Mouse (Mus musculus) spleen, adult 2 months (tissue): ENCODE measurements around the gene Rps6kc1. TPM values are rescaled to one million over a fixed set of nuclear protein-coding genes. Genes with fewer than 3 reads are reported as not detected.

Source experiments
- DNase-seq, 2 experiments: peaks; one replicate each; pipeline versions ENCODE4 v3.0.0 to v3.0.0-alpha.2; 2012 to 2021; ENCODE audit warnings: low spot score in 2 of 2, low read depth in 1 of 2
- H3K27ac ChIP-seq: fragments of 200-500 bp; 2 replicates; pipeline ENCODE4 v1.5.1; 2012; ENCODE audit warnings: low read length, inconsistent platforms; ENCODE audit not compliant: insufficient read depth
- H3K27me3 ChIP-seq: fragments of 200-500 bp; 2 replicates; pipeline ENCODE4 v1.6.1; 2012; ENCODE audit warnings: mild to moderate bottlenecking, moderate library complexity, low read length, inconsistent platforms; ENCODE audit not compliant: control insufficient read depth, insufficient read depth
- H3K36me3 ChIP-seq: fragments of 200-500 bp; 2 replicates; pipeline ENCODE4 v1.6.1; 2012; ENCODE audit warnings: mild to moderate bottlenecking, low read length, inconsistent platforms; ENCODE audit not compliant: control insufficient read depth, insufficient read depth
- H3K4me1 ChIP-seq: fragments of 200-500 bp; 2 replicates; pipeline ENCODE4 v1.6.1; 2011; ENCODE audit warnings: inconsistent platforms; ENCODE audit not compliant: control insufficient read depth, insufficient read depth, insufficient read length
- H3K4me3 ChIP-seq: fragments of 200-500 bp; 2 replicates; pipeline ENCODE4 v1.5.1; 2011; ENCODE audit warnings: mild to moderate bottlenecking, inconsistent platforms; ENCODE audit not compliant: insufficient read depth, insufficient read length; ENCODE audit errors: extremely low read depth
- CTCF ChIP-seq: fragments of 200-500 bp; IDR thresholded peaks from 2 replicates; pipeline ENCODE4 v1.5.1; 2011; ENCODE audit warnings: mild to moderate bottlenecking, inconsistent platforms; ENCODE audit not compliant: insufficient read depth, insufficient read length, insufficient replicate concordance; ENCODE audit errors: extremely low read depth
- POLR2A ChIP-seq: fragments of 200-500 bp; IDR thresholded peaks from 2 replicates; pipeline ENCODE4 v1.6.1; 2011; ENCODE audit warnings: low read depth, low read length, inconsistent platforms
- WGBS: fragments of 180-500 bp; shearing (Covaris S2); methylation state at CpG from one replicate; pipeline ENCODE4 v1.1.7; 2018; 5-methylcytosine and 5-hydroxymethylcytosine counted together
- polyA plus RNA-seq: library from polyadenylated mRNA; depleted of rRNA; stranded (reverse); fragments of >200 nt; gene quantifications from 2 replicates; pipeline ENCODE4 v1.2.3, GENCODE M21; 2012

The Rps6kc1 gene
- polyA plus RNA-seq, 1 experiment: 6.4 TPM

DNA sequence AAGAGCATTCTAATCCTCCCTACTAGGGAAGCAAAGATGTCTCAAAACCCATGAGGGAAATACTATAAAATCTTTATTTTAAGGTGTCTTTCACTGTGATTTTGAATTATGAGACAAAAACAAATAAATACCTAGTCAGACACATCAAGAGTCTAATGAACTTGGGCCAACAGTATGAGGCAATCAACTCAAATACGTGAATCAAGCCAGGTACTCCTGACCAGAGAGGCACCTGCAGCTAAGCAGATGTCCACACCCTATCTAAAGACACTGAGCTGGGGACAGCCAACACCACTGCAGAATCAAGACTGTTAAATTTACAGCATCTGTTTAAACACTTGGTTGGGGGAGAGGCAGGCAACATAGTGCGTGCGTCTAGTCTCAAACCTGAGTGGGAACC lies 7.4 kb downstream of the Rps6kc1 start:
- no peaks in the 10 kb centered on the region for H3K4me1 ChIP-seq
- TF ChIP-seq CTCF (no peak), POLR2A (no peak)
- no peak overlapping the region for H3K27ac ChIP-seq
- H3K4me3 ChIP-seq: no peak overlapping the region
- DNase-seq: no peak
- no peaks in the 10 kb centered on the region for H3K27me3 ChIP-seq
- no peaks in the 10 kb centered on the region; the same call in none of the 2 replicates for H3K36me3 ChIP-seq
- 97% methylated on average over 3 of the region's 3 CpGs for WGBS

- 88% methylated on average over 2 of the region's 2 CpGs for WGBS
- H3K36me3 ChIP-seq: peaks cover 2% of the 10 kb centered on the region
- no peaks in the 10 kb centered on the region for H3K27me3 ChIP-seq
- H3K4me1 ChIP-seq: no peaks in the 10 kb centered on the region
- no peak overlapping the region for H3K4me3 ChIP-seq
- no peak for DNase-seq
- no peak for TF ChIP-seq CTCF
- TF ChIP-seq POLR2A: no peak
- H3K27ac ChIP-seq: no peak overlapping the region
Measured at GRCm38 (mm10) chr1:190901082-190901481, 10.5 kb downstream of the Rps6kc1 start.

GRCm38 (mm10) chr1:190898899-190899575 lies 12.5 kb downstream of the Rps6kc1 start:
- Histone ChIP-seq H3K27me3 (no peaks in the 10 kb centered on the region), H3K4me3 (no peak overlapping the region), H3K27ac (no peak overlapping the region), H3K4me1 (no peaks in the 10 kb centered on the region), H3K36me3 (peaks cover 2% of the 10 kb centered on the region)
- no peak for DNase-seq
- TF ChIP-seq CTCF (no peak), POLR2A (no peak)
- 89% methylated on average over 9 of the region's 9 CpGs for WGBS

DNA sequence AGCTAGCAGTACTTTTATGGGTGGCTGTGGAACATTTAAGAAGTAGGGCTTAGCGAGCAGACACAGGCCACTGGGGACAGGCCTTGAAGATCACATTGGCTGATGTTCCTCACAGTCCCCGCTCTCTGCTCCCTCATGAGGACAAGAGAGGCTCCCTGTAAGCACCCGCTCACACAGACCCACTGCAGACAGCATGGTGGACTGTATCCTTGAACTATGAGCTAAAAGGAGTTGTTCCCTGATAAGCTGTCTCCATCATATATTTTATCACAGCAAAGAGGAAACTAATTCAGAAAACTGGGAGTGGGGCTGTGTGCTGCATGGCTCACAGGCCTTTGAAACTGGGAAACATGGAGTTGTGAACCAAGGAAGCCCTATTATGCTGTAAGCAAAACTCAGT lies 13.4 kb downstream of the Rps6kc1 start:
- peaks cover 2% of the 10 kb centered on the region; the same call in 1 of the 2 replicates for H3K36me3 ChIP-seq
- TF ChIP-seq CTCF (no peak), POLR2A (no peak)
- WGBS: 96% methylated on average over 3 of the region's 3 CpGs
- H3K4me3 ChIP-seq: no peak overlapping the region
- no peak for DNase-seq
- no peak overlapping the region for H3K27ac ChIP-seq
- no peaks in the 10 kb centered on the region for H3K27me3 ChIP-seq
- no peaks in the 10 kb centered on the region for H3K4me1 ChIP-seq

GRCm38 (mm10) chr1:190893559-190894167 lies 17.9 kb downstream of the Rps6kc1 start:
- H3K36me3 ChIP-seq: peaks cover 2% of the 10 kb centered on the region; the same call in 1 of the 2 replicates

GRCm38 (mm10) chr1:190888646-190889045 lies 22.9 kb downstream of the Rps6kc1 start:
- peaks cover 1% of the 10 kb centered on the region; the same call in 1 of the 2 replicates for H3K36me3 ChIP-seq
- 95% methylated on average over 16 of the region's 16 CpGs for WGBS

More at GRCm38 (mm10) chr1:190893559-190894167, 17.9 kb downstream of the Rps6kc1 start:
- Histone ChIP-seq H3K27me3 (no peaks in the 10 kb centered on the region), H3K27ac (no peak overlapping the region), H3K4me3 (no peak overlapping the region), H3K4me1 (no peaks in the 10 kb centered on the region)
- no peak for DNase-seq
- TF ChIP-seq CTCF (no peak), POLR2A (no peak)
- WGBS: 81% methylated on average over 6 of the region's 6 CpGs

DNA sequence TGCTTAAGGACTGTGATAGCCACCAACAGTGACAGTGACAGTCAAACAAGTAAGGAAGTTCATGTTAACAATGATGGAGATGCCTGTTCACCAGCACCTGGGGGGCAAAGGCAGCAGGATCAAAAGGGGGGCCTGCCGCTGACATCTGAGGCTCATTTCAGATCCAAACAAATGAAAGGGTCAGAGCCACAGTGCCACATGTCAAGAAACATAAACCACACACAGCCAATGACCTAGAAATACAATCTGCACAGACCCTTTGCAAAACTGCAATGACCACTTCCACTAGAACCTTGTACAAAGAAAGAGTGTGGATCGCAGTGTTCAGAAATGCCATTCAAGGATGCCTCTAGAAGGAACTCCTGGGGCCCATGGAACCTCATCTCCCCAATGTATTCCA lies 23.5 kb downstream of the Rps6kc1 start:
- H3K36me3 ChIP-seq: peaks cover 1% of the 10 kb centered on the region; the same call in 1 of the 2 replicates
- no peak for DNase-seq
- H3K27me3 ChIP-seq: no peaks in the 10 kb centered on the region
- no peak overlapping the region for H3K4me3 ChIP-seq
- WGBS: 90% methylated on average over 2 of the region's 2 CpGs
- no peaks in the 10 kb centered on the region for H3K4me1 ChIP-seq
- no peak overlapping the region for H3K27ac ChIP-seq
- TF ChIP-seq POLR2A: no peak
- no peak for TF ChIP-seq CTCF

More at GRCm38 (mm10) chr1:190888646-190889045, 22.9 kb downstream of the Rps6kc1 start:
- no peak overlapping the region for H3K27ac ChIP-seq
- no peak for TF ChIP-seq CTCF
- TF ChIP-seq POLR2A: no peak
- H3K4me1 ChIP-seq: no peaks in the 10 kb centered on the region
- no peak overlapping the region for H3K4me3 ChIP-seq
- H3K27me3 ChIP-seq: no peaks in the 10 kb centered on the region
- DNase-seq: no peak
